Mouse (Mus musculus) kidney, postnatal 36 days (tissue): ENCODE measurements at regions not wholly inside any gene's neighbourhood (a gene's known extent, or its start where the extent isn't known, plus 50 kb on each side); places are given as distances from the start of the nearest gene placed in this dataset.

Experiments
- DNase-seq, 2 experiments: peaks; one replicate each; pipeline ENCODE4 v3.0.0; 2021 to 2022; ENCODE audit warnings: mixed read lengths in 2 of 2

- DNase-seq: no peak
Observed at GRCm38 (mm10) chr15:56604266-56604665, 873.2 kb downstream of the Slc22a22 start.

- DNase-seq: no peak
Observed at GRCm38 (mm10) chr15:56592656-56593055, 884.8 kb downstream of the Slc22a22 start.

GRCm38 (mm10) chr15:56580745-56581515, 896.5 kb downstream of the Slc22a22 start:
- no peak for DNase-seq

- no peak for DNase-seq
Observed at GRCm38 (mm10) chr15:56563192-56563591, 914.2 kb downstream of the Slc22a22 start.

- DNase-seq: no peak
Observed at GRCm38 (mm10) chr15:56562785-56563184, 914.6 kb downstream of the Slc22a22 start.

- no peak for DNase-seq
Observed at GRCm38 (mm10) chr15:56562143-56562542, 915.3 kb downstream of the Slc22a22 start.

- DNase-seq: no peak
Observed at GRCm38 (mm10) chr15:56554386-56554785, 923.0 kb downstream of the Slc22a22 start.

- DNase-seq: no peak
Observed at GRCm38 (mm10) chr15:56553851-56554250, 923.6 kb downstream of the Slc22a22 start.

GRCm38 (mm10) chr15:56531529-56531928, 945.9 kb downstream of the Slc22a22 start:
- no peak for DNase-seq

- DNase-seq: no peak
Observed at GRCm38 (mm10) chr15:56518379-56518778, 959.0 kb downstream of the Slc22a22 start.

- no peak for DNase-seq
Observed at GRCm38 (mm10) chr15:56516095-56516494, 961.3 kb downstream of the Slc22a22 start.

GRCm38 (mm10) chr15:56498774-56499173, 978.7 kb downstream of the Slc22a22 start:
- DNase-seq: no peak

- DNase-seq: no peak
Observed at GRCm38 (mm10) chr15:56497757-56498156, 979.7 kb downstream of the Slc22a22 start.

- no peak for DNase-seq
Observed at GRCm38 (mm10) chr15:56496355-56496754, 981.1 kb downstream of the Slc22a22 start.

- DNase-seq: no peak
Observed at GRCm38 (mm10) chr15:56485931-56486330, 991.5 kb downstream of the Slc22a22 start.

GRCm38 (mm10) chr15:56484693-56485092, 992.7 kb downstream of the Slc22a22 start:
- DNase-seq: no peak

- no peak for DNase-seq
Observed at GRCm38 (mm10) chr15:56479682-56480081, 997.7 kb downstream of the Slc22a22 start.

GRCm38 (mm10) chr15:56479015-56479414, 998.4 kb downstream of the Slc22a22 start:
- DNase-seq: no peak

GRCm38 (mm10) chr15:56473679-56474078, 1003.7 kb downstream of the Slc22a22 start:
- no peak for DNase-seq

GRCm38 (mm10) chr15:56451881-56452280, 1025.5 kb downstream of the Slc22a22 start:
- no peak for DNase-seq

GRCm38 (mm10) chr15:56448015-56448645, 1029.3 kb downstream of the Slc22a22 start:
- DNase-seq: no peak

- no peak for DNase-seq
Observed at GRCm38 (mm10) chr15:56440171-56440570, 1037.3 kb downstream of the Slc22a22 start.

GRCm38 (mm10) chr15:56438370-56438769, 1039.1 kb downstream of the Slc22a22 start:
- no peak for DNase-seq

GRCm38 (mm10) chr15:56436131-56436530, 1041.3 kb downstream of the Slc22a22 start:
- no peak for DNase-seq
